Mouse (Mus musculus) MEL (cell line): ENCODE measurements around the gene Zfp827. TPM values are rescaled to one million over a fixed set of nuclear protein-coding genes. Genes with fewer than 3 reads are reported as not detected.

ENCODE experiments used
- DNase-seq: peaks from one replicate; pipeline ENCODE4 v3.0.0; 2011; ENCODE audit warnings: low read depth, low spot score
- H3K27ac ChIP-seq: 2 replicates; pipeline ENCODE4 v1.5.1; 2012; ENCODE audit warnings: low read depth, mild to moderate bottlenecking, control low read depth, low read length, moderate library complexity; ENCODE audit not compliant: control insufficient read depth
- H3K27me3 ChIP-seq, 2 experiments: fragments of 150-350 bp in 1 of 2; sonication (generic) in 1 of 2; 2 replicates each; pipeline ENCODE4 v1.6.1; 2012; ENCODE audit warnings: low read length in 2 of 2, mild to moderate bottlenecking in 2 of 2, improper control_type of control experiment in 1 of 2, moderate library complexity in 1 of 2; ENCODE audit not compliant: insufficient read depth in 2 of 2, control insufficient read depth in 1 of 2
- H3K36me3 ChIP-seq, 2 experiments: 2 replicates each; pipeline ENCODE4 v1.6.1; 2012 to 2014; ENCODE audit warnings: low read length in 2 of 2, improper control_type of control experiment in 1 of 2, inconsistent platforms in 1 of 2, mild to moderate bottlenecking in 1 of 2; ENCODE audit not compliant: insufficient read depth in 2 of 2, control insufficient read depth in 1 of 2
- H3K4me1 ChIP-seq, 2 experiments: fragments of 150-350 bp in 1 of 2; sonication (generic) in 1 of 2; 2 replicates each; pipeline ENCODE4 v1.6.1; 2012; ENCODE audit warnings: low read length in 2 of 2, improper control_type of control experiment in 1 of 2, mild to moderate bottlenecking in 1 of 2; ENCODE audit not compliant: insufficient read depth in 2 of 2, control insufficient read depth in 1 of 2
- H3K4me3 ChIP-seq, 2 experiments: fragments of 150-350 bp in 1 of 2; sonication (generic) in 1 of 2; 2 replicates each; pipeline ENCODE4 v1.5.1; 2012; ENCODE audit warnings: low read depth in 2 of 2, low read length in 2 of 2, mild to moderate bottlenecking in 2 of 2, moderate library complexity in 2 of 2, control low read depth in 1 of 2, improper control_type of control experiment in 1 of 2; ENCODE audit not compliant: control insufficient read depth in 1 of 2, insufficient read depth in 1 of 2
- H3K79me2 ChIP-seq: 2 replicates; pipeline ENCODE4 v1.6.1; 2012; ENCODE audit warnings: mild to moderate bottlenecking, low read length, moderate library complexity; ENCODE audit not compliant: control insufficient read depth, poor library complexity, insufficient read depth
- H3K9ac ChIP-seq: 2 replicates; pipeline ENCODE4 v1.6.1; 2012; ENCODE audit warnings: low read depth, mild to moderate bottlenecking, control low read depth, low read length, moderate library complexity; ENCODE audit not compliant: control insufficient read depth, poor library complexity, severe bottlenecking
- H3K9me3 ChIP-seq: fragments of 150-350 bp; sonication (generic); replicated peaks from 2 replicates; pipeline ENCODE4 v1.6.1; 2012; ENCODE audit warnings: mild to moderate bottlenecking, low read length, improper control_type of control experiment, moderate library complexity; ENCODE audit not compliant: insufficient read depth
- CHD1 ChIP-seq: IDR thresholded peaks from 2 replicates; pipeline ENCODE4 v1.6.1; 2012; ENCODE audit warnings: low read depth, mild to moderate bottlenecking, inconsistent platforms, low read length, improper control_type of control experiment
- CHD2 ChIP-seq: IDR thresholded peaks from 2 replicates; pipeline ENCODE4 v1.6.1; 2011; ENCODE audit warnings: low read length, improper control_type of control experiment
- E2F4 ChIP-seq: IDR thresholded peaks from 2 replicates; pipeline ENCODE4 v1.6.1; 2011; ENCODE audit warnings: low read depth, low read length, improper control_type of control experiment, borderline replicate concordance
- GABPA ChIP-seq: IDR thresholded peaks from 2 replicates; pipeline ENCODE4 v1.6.1; 2012; ENCODE audit warnings: low read depth, mild to moderate bottlenecking, inconsistent platforms, low read length, improper control_type of control experiment, moderate library complexity
- JUND ChIP-seq: IDR thresholded peaks from 2 replicates; pipeline ENCODE4 v1.6.1; 2011; ENCODE audit warnings: low read depth, mild to moderate bottlenecking, improper control_type of control experiment, low read length
- MAFK ChIP-seq: IDR thresholded peaks from 2 replicates; pipeline ENCODE4 v1.6.1; 2011; ENCODE audit warnings: low read depth, mild to moderate bottlenecking, low read length, improper control_type of control experiment, borderline replicate concordance
- MAX ChIP-seq: IDR thresholded peaks from 2 replicates; pipeline ENCODE4 v1.6.1; 2011; ENCODE audit warnings: low read length, improper control_type of control experiment
- MYB ChIP-seq: IDR thresholded peaks from 2 replicates; pipeline ENCODE4 v1.6.1; 2011; ENCODE audit warnings: mild to moderate bottlenecking, low read depth, low read length, improper control_type of control experiment
- NELFE ChIP-seq: IDR thresholded peaks from 2 replicates; pipeline ENCODE4 v1.6.1; 2011; ENCODE audit warnings: low read depth, low read length, improper control_type of control experiment
- RCOR1 ChIP-seq: IDR thresholded peaks from 2 replicates; pipeline ENCODE4 v1.6.1; 2012; ENCODE audit warnings: low read depth, mild to moderate bottlenecking, inconsistent platforms, low read length, improper control_type of control experiment
- SIN3A ChIP-seq: IDR thresholded peaks from 2 replicates; pipeline ENCODE4 v1.6.1; 2012; ENCODE audit warnings: low read length, improper control_type of control experiment, inconsistent platforms
- TBP ChIP-seq: IDR thresholded peaks from 2 replicates; pipeline ENCODE4 v1.8.0; 2011; ENCODE audit warnings: low read depth, low read length, improper control_type of control experiment
- USF1 ChIP-seq: IDR thresholded peaks from 2 replicates; pipeline ENCODE4 v1.6.1; 2014; ENCODE audit warnings: low read depth, mild to moderate bottlenecking, inconsistent platforms, low read length, improper control_type of control experiment, moderate library complexity
- ZNF384 ChIP-seq: IDR thresholded peaks from 2 replicates; pipeline ENCODE4 v1.6.1; 2012; ENCODE audit warnings: low read depth, mild to moderate bottlenecking, inconsistent platforms, low read length, improper control_type of control experiment
- polyA plus RNA-seq, 2 experiments: library from polyadenylated mRNA; stranded (reverse) in 1 of 2; unstranded in 1 of 2; fragments of >175 nt in 1 of 2; fragments of >200 nt in 1 of 2; gene quantifications; 2 replicates each; pipeline versions ENCODE4 v1.2.1 to v1.2.4; 2012; ENCODE audit warnings: low replicate concordance in 2 of 2, low read depth in 1 of 2; ENCODE audit not compliant: insufficient read length in 2 of 2, insufficient read depth in 1 of 2, missing spikeins in 1 of 2
- total RNA-seq: library from RNA; depleted of rRNA; stranded (reverse); fragments of 300-350 nt; gene quantifications from 2 replicates; pipeline ENCODE4 v1.2.3, GENCODE M21; 2012

The Zfp827 gene
- total and polyA plus RNA-seq, 3 experiments, result not detected

DNA sequence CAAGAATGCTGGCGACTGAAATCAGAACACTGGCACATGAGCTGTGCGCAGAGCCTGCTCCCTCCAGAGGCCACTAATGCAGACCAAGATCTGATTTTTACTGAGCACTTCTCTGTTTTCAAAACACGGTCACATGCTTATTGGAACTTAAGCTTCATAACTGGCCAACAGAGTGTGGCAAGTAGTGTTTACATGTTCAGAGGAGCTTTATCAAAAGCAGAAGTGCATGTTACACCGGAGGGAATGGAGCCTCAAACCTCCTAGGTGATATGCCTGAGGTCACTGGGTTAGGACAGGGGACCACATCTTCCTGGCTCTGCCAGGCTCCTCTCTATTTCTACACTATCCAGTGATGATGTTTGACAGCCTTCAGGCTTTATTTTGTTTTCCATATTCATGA is 31.1 kb downstream of the Zfp827 start:
- no peaks in the 10 kb centered on the region for H3K36me3 ChIP-seq
- no peak overlapping the region for H3K27ac ChIP-seq
- no peak for TF ChIP-seq GABPA
- TF ChIP-seq USF1, result no peak
- TF ChIP-seq CHD2, result no peak
- H3K9ac ChIP-seq, result no peak overlapping the region
- H3K27me3 ChIP-seq, result no peaks in the 10 kb centered on the region
- H3K9me3 ChIP-seq, result no peaks in the 10 kb centered on the region
- DNase-seq, result no peak
- H3K79me2 ChIP-seq, result no peaks in the 10 kb centered on the region
- H3K4me3 ChIP-seq, result no peak overlapping the region
- H3K4me1 ChIP-seq, result no peaks in the 10 kb centered on the region

- no peaks in the 10 kb centered on the region for H3K79me2 ChIP-seq
- no peaks in the 10 kb centered on the region for H3K4me1 ChIP-seq
- no peak overlapping the region for H3K9ac ChIP-seq
- no peak for DNase-seq
- no peaks in the 10 kb centered on the region for H3K9me3 ChIP-seq
- H3K4me3 ChIP-seq, result no peak overlapping the region
- TF ChIP-seq MYB (no peak), E2F4 (no peak), RCOR1 (no peak), GABPA (no peak)
- TF ChIP-seq, all 39 proteins: peak for 0
- no peak overlapping the region for H3K27ac ChIP-seq
- no peaks in the 10 kb centered on the region for H3K36me3 ChIP-seq
- H3K27me3 ChIP-seq, result no peaks in the 10 kb centered on the region
Measured at GRCm38 (mm10) chr8:79060013-79060609, 31.9 kb downstream of the Zfp827 start.

GRCm38 (mm10) chr8:79065924-79066323 is 37.7 kb downstream of the Zfp827 start:
- Histone ChIP-seq H3K27ac (no peak overlapping the region), H3K36me3 (no peaks in the 10 kb centered on the region), H3K79me2 (no peaks in the 10 kb centered on the region), H3K4me3 (no peak overlapping the region), H3K4me1 (no peaks in the 10 kb centered on the region), H3K9me3 (no peaks in the 10 kb centered on the region), H3K27me3 (no peaks in the 10 kb centered on the region), H3K9ac (no peak overlapping the region)
- no peak for DNase-seq
- TF ChIP-seq SIN3A (no peak), NELFE (no peak), USF1 (no peak), MAX (no peak), JUND (no peak), CHD1 (no peak), TBP (no peak), E2F4 (no peak), MAFK (no peak), RCOR1 (no peak), ZNF384 (no peak), MYB (no peak)
